Mouse (Mus musculus): Measurements from ENCODE around the gene Hcn1.

Gene Hcn1

DNA sequence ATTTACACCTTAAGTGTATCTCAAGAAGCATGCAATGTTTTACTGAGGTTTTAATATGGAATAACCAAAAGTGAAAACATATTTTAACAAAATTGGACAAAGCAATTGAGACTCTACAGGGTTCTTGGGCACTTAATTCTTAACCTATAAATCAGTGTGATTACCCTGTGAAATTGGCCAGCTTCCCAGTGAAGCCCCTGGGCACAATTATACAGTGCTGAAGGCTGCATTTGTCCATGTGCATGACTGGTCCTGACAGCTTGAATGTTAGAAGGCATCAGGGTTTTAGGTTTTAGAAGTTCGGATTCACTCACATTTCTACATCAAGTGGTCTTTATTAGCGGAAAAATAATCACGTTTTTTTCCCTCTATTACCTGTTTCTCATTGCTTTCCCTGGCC lies 103.9 kb downstream of the Hcn1 start:
- peak; percentile 11 for DNase-seq

DNA sequence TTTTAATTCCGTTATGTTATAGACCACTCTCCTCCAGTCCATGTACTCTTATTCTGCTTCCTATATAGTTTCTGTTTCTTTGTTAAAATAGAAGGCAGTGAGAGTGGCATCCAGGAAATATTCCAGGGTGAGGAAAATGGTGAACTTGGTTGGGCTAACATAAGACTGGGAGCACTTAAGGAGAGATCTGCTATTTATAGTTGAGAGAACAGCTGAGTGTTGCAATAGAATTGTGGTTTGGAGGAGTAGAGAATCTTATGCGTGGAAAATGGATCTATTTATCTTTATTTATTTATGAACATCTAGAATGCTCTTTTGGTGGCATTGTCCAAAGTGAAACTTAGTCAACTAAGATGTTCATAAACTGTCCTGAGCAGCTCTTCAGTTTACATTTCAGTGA lies 104.4 kb downstream of the Hcn1 start:
- DNase-seq = no peak

DNA sequence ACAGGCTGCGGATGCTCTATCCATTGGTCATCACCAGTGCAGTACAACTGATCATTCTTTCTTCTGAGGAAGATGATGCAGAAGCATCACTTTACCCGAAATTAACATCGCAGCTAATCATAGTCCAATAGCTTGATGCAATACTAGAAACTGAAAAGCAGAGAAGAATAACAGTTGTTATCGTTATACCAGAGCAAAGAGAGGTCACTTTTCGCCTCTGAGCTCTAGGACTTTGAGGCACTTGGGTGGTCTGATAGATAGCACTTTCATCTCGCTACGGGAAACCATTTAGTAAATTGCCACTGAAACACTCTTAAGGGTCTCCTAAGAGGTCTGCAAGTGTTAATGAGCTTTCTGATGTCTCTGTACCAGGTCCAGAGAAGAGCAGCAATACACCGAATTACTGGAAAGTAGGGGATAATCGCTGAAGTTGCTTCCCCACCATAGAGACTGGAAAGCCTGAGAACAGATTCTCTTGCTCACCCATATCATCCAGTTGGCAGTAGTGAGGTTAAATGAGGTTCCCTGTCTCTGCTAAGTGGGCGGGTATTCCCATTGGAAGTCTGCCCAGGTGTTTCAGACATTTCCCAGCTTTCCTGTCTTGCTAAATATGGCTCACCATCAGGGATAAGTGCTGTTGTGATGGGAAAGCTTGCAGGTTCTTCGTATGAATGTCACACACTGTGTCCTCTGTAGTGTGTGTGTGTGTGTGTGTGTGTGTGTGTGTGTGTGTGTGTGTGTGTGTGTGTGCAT lies 105.0 kb downstream of the Hcn1 start:
- DNase-seq = peak; percentile 7

DNA sequence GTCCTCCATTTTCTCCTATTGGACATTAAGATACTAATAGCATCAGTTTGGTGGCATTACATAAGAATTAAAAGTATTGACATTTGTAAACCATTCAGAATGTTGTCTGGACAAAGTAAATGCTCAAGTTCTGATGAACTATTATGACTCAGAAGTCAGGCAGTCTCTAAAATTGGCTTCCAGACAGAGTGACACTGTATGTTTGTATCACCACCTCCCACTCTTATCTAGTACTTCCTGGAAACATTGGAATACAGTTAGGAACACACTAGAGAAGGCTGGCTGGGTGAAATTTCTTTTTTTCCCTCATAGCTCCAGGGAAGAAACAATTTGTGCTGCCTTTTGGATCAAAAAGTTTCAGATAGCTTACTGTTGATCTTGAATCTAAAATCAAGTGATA lies 108.7 kb downstream of the Hcn1 start:
- DNase-seq = no peak

DNA sequence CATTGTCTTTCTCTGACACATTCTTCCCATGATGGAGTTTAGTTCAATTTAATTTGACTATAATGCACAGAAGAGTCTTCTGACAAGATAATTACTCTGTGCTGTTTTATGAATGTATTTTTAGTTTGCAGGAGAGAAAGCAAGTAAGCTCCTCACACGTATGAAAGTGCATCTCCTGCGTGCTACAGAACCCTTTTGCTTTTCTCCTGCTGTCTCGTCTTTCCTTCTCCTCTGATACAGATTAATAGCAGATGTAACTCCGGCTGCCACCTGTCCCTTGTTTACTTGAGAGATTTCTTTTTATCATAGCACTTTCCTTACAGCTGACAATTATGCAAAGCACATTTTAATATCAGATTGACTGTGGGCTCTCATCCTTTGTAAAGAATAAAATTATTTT lies 120.0 kb downstream of the Hcn1 start:
- DNase-seq = no peak

DNA sequence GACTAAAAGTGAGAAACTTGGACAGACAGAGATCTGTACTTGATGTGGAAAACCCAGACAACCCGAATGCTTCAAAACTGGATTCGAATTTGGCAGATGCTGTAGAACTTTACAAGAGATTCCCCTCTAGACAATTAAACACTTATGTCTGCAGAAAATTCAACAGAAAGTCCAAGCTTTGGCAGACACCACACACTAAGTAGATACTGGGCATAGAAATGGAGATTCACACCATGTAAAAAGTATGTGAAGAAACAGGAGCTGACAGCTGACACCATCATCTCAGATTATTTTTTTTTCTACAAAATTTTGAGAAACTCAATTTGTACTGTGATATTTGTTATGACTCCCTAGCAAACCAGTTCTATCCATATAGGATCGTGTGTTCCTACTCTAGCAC lies 122.0 kb downstream of the Hcn1 start:
- DNase-seq = no peak

DNA sequence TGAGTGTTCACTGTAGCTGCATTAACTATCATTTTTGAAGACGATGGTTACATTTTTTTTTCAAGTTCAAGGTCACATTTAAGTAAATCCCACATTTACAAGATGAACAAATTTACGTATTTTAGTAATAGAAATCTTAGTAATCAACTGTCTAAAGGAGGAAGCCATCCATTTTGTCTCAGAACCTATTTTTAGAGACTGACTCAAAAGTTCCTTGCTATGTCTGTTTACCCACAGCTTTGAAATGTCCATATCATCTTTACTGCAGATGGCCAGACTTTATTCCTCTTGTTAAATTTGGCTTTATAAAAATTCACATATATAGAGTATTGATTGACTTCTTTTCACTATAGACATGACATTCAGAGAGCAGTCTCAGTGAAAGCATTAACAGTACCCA lies 126.3 kb downstream of the Hcn1 start:
- DNase-seq = no peak

DNA sequence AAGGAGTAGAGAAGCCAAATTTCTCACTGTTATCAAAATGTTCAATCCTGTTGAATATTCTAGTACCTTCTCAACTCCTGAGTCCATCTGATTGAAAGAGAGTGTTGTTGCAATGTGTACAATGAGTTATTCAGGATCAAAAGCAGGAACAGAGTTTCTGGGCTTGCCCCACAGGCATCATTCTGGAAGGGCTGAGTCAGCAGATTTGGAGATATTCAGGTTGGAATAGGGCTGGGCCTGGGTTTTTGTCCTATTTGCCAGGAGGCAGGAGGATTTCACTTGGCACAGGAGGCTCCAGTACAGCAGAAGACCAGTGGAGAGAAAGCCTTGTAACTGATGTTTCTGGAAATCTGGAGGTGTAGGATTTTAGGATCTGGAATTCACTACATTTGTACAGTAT lies 130.6 kb downstream of the Hcn1 start:
- no peak for DNase-seq

DNA sequence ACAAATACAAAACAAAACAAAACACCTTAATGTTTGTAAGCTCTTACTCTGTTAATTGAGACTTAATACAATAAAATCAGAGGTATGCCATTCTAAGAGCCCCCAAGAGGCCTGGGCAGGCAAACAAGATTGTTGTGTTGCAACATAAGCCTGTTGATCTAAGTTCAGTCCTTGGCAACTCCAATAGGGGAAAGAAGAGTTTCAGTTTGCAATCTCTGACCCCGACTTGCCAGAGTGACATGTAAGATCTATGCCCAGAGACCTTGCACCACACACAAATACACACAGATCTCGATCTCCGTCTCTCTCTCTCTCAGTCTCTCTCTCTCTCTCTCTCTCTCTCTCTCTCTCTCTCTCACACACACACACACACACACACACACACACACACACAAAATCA lies 142.3 kb downstream of the Hcn1 start:
- DNase-seq = no peak

DNA sequence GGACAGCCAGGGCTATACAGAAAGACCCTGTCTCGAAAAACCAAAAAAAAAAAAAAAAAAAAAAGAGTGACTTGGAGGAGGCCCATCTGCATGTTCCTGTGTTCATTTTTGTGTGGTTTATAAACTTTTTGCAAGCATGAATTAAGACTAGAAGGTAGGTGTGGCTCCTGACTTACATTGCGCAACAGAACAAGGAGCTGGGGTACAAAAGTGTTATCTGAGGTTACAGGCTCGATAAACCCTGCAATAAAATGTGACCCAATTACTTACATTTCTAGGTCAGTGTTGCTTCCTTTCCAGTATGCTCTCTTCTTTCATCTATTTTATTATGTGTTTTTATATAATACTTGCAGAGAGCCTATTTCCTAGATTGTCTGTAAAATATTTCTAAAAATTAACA lies 143.1 kb downstream of the Hcn1 start:
- no peak for DNase-seq

DNA sequence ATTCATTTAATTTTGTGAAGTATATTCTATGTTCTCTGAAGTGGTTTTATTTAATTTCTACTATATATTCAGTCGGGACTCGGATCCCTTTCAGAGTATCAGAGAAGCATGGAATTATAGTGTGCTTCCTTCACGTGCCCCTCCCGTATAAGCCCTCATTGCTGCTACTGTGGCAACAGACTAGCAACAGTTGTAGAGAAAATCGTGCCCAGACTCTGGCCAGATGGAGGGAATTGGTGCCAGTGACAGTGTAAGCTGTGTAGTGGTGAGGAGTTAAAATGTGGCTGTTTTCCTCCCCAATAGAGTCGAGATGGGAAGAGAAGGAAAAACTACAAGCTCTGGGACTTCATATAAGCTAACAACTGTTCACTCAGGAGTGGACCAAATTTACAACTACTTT lies 163.4 kb downstream of the Hcn1 start:
- DNase-seq = no peak

DNA sequence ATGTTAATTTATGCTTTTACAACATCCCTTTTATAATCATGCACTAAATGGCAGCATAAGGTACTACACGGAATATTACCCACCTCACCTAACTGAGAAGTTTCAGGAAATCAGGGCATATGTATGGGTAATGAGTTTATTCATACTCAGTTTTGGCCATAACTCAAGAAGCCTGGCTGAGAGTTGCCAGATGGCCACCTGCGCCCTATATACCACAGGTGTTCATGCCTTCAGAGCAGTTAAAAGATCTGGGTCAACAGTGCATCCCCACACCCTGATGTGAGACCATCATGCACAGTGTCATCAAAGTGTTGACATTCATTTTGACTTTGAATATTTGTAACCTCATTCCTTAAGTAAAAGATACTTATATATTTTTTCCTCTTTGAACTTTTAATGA lies 183.3 kb downstream of the Hcn1 start:
- DNase-seq = no peak

DNA sequence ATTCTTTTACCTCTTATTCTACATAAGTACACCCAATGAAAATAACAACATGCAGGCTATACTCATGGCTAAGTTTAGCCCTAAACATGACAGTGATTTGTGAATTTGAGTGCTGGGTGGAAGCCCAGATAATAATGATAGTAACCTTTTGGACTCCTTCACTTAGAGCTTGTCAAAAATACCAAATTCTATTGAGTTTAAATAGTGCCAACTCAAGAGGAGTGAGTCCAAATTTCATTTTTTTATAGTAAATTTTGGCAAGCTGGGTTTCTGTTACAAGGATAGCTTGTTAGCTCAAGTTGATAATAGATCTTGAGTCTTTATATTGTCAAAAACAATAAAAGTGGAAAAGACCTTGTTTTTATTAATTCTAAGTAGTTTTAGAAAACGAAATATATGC lies 190.7 kb downstream of the Hcn1 start:
- DNase-seq = no peak

DNA sequence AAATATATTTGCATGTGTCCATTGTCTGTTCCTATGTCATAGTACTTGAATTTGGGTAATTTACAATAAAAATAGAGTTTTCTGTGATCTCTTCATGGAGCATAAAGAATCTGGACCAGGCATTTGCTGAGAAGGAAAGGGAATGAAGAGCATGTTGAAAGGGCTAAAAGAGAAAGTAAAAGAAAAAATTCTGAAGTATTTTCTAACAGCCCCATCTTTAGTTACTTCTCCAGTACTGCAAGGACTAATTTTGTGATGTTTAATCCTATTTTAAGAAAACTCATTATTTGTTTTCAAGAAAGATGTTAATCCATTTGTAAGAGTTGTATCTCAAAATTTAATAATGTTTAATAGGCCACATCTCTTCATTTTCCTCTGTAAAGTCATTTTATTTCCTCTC lies 198.9 kb downstream of the Hcn1 start:
- no peak for DNase-seq

DNA sequence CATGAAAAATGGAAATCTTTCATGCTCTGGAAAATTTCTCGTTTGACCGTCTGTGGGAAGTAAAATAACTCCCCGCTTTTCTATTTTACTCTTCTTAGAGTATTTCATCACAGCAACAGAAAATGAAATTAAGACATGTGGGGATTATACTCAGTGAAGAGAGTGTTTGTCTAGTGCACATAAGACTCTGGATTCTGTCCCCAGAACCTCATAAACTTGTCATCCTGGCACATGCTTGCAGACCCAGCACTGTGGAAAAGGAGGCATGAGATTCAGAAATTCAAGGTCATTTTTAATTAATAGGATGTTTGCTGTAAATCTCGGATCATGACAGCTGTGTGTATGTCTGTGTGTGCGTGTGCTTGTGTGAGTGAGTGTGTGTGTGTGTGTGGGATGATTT lies 225.5 kb downstream of the Hcn1 start:
- peak; percentile 7 for DNase-seq

DNA sequence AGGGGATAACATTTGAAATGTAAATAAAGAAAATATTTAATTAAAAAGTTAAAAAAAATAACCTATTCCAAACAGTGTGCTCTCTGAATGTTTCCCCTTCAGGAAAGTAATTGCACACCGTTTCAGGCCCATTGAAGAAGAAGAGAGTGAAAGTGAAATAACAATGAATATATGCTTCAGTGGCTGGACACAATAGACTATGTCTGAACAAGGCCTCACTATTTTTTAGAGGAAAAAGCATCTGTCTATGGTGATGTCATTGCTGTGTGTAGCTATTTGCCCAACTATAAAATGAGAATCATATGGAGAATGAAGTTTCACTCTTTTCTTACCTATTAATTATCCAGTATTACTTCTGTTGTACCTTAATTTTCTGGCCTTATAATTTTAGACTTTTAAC lies 234.5 kb downstream of the Hcn1 start:
- peak; percentile 8 for DNase-seq

DNA sequence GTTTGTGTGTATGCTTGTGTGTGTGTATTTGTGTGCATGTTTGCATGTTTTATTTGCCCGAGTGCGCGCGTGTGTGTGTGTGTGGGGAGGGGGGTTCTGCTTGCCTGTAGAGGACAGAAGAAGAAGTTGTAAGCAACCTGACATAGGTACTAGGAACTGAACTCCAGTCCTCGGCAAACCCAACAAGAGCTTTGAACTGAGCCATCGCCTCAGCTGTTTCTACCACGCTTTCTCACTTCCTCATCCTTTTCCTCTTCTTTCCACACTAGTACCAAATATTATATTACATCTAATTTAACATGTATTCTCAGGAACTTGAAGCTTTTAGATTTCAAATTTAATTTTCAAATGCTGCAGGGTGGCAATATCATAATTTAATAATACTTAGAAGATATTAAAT lies 236.1 kb downstream of the Hcn1 start:
- DNase-seq = no peak

DNA sequence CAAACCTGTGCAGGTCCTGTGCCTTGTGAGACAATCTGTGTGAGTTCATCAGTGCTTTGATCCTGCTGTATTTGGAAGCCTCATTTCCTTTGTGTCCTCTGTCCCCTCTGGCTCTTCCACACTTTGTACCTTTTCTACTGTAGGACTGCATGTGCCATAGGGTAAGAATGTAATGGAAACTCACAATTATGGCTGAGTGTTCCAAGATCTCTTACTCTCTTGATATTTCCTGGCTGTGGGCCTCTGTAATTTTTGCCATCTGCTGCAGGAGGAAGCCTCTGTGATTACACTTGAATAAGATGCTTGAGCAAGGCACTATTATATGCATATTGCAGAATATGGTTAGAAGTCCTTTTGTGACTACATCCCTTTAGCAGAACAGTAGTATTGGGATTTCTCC lies 240.2 kb downstream of the Hcn1 start:
- DNase-seq = no peak

DNA sequence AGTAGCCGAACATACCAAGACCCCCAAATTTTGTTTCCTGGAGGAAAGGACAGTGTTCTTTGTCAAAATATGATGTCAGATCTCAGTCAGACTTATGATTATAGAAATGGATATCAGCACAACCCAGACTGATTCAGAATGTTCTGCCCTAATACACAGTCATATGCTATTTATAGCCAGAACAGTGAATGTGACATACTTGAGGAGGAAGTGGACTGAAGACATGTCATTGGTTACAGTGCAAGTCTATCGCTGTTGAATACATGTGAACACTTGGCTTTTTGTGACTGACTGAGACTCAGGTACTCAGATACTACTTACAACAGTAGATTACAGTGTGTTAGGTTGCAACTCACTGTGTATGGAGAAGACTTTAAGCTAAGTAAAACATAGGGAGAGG lies 245.2 kb downstream of the Hcn1 start:
- no peak for DNase-seq

DNA sequence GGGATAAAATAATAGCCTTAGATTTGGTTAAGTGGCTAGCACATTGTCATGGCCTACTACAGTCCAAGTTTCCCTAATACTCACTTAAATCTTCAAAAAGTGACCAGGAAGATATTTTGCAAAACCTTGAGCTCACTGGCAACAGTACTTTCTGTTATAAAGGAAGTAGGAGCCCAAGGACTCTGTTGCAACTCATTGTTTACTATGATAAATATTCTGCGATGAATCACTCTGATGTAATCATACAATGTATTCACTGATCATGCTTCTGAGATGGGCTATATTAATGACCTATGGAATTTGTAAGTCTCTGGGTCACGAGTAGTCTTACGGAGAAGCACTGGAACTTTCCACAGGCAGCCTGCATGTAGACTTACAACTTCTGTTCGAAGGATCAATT lies 246.6 kb downstream of the Hcn1 start:
- DNase-seq = no peak

DNA sequence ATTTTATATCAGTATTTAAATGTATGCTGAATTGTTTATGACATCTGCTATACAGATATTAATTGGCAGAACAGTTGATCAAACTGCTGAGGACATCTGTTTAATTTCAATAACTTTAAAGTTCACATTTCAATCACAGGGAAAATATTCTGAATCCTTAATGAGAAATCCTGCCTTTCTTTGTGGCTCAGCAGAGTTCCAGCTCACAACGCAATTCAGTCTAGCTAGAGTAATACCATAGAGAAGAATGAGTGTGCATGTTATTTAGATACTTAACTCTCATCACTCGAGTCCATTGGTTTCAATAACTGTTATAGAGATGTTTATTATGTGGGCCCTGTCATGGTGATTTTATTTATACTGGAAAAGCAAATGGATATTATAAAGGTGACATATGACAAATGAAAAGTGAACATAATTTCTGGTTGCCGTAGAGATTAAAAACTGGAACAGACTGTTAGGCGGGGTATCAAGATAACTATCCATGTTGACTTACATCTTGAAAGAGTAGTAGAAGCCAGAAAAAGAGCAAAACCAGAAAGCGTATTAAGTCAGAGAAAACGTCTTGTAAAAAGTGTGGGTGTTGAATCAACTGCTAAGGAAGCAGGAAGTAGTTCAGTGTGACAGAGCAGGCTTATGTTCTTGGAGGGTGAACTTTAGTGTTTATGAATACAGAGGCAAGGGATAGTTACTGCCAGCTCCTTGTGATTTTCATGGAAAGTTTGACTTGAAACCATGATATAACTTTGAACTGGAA lies 250.0 kb downstream of the Hcn1 start:
- DNase-seq = no peak

DNA sequence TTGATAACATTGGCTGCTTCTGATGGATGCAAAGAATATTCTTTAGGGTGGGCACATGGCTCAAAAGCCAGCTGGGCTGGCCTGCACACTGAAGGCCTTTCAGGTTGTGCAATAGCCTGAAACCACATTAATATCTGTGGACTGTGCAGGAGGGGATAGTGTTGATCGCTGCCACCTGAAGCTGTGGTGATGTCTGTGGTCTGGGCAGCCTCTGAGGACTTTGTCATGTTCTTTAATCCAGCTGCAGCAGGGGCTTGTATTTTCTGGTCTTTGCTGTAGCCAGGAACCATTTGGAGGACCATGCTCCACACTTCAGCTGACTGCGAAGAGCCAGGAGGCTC lies 250.6 kb downstream of the Hcn1 start:
- no peak for DNase-seq

DNA sequence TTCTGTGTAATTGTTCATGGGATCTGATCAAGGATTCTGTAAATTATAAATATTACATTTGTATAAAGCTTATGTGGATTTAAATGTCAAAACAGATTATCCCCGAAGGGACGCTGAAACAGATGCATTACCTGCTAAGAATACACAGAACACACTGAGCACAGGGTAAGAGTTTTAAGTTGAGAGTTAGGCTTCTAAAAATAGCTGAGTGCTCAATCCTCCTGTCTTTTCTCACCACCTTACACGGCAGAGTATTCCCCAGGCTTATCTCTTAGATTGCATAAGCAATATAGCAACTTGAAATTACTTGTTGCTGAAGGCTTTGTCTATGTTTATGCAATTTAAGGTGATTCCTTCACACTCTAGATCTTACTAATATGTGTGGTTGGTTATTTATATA lies 256.3 kb downstream of the Hcn1 start:
- DNase-seq = no peak

DNA sequence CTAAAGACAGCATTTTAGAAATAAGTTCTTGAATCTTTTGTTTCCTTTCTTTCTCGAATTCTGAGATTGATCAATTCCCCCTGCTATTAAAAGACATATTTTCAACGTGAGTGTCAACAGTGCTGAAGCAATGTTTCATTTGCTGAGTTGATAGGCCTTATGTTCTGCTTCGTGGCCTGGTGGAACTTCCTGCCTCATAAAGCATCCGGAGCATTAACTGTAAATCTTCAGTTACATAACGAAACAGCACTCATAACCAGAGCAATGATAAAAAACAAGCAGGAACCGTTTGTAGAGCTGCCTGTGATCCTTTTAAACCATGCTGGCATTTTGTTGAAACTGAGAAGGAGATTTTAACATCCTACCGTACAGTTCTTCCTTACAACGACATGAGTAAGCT lies 275.7 kb downstream of the Hcn1 start:
- no peak for DNase-seq
